8 mouse cellular contexts compared by ENCODE assay signal in the genomic region with DNA sequence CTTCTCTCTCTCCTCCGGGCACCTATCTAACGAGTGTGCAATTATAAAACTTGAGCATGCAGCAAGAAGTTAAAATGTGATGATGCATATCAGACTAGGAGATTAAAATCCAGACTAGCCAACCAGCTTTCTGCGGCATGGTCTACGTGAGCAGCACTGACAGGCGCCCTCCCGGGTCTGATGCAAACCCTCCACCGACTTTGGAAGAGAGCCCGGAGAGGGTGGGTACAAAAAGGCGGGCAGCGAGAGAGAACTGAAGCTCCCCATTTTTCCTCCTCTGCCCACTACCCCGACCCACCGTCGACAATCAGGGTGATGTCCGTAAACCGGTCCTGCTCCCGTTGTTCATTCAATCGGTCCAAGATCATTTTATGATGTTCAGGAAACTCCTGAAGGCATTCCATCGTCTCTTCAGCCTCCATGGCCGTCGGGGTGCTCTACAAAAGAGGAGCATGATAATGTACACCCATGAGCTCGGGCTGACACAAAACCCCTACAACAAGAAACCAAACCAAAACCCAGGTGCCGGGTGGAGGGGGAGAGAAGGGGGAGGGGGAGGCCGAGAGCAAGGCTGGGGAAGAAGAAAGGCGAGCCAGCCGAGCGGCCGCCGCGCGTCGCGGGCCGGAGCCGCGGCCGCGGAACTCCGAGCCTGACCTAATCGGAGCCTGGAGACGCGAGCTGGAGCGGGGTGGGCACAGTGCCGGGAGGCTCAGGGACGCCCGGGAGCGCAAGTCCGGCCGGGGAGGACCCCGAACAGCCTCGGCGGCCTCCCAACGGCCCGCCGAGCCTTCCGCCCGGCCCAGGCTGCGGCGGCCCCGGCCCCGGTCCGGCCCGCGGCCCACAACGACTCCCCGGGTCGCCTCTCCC. TPM values are rescaled to one million over a fixed set of nuclear protein-coding genes. Genes with fewer than 3 reads are reported as not detected.
A peak's percentile ranks its signal among the peaks of the same experiment; 100 is the strongest.
DNase-seq lines count a peak whose midpoint lies in the region; ATAC-seq and TF ChIP-seq lines count a peak whose summit lies in the region.

No protein-coding gene starts in this region.

- ATAC-seq in G1E (ENCODE audit: extremely low read depth, insufficient number of reproducible peaks, low FRiP score, poor library complexity, severe bottlenecking): peak; percentile 70
- ATAC-seq in forebrain, embryonic 15.5 days (replicated peaks): peak; percentile 69

- H3K9ac ChIP-seq in forebrain, embryonic 15.5 days (replicated peaks): peak overlapping the region; percentile 97

- peak; percentile 57 for DNase-seq in G1E (ENCODE audit: low spot score)
- peak; percentile 75 for DNase-seq in cerebellum, adult 11-12 months
- DNase-seq in heart, postnatal 14 days: peak; percentile 51 to 59
- DNase-seq in layer of hippocampus, adult 18-20 months (ENCODE audit: low spot score in 2 of 2): peak; percentile 68 to 75
- DNase-seq in lung, adult 18-20 months: peak; percentile 59 to 61
- DNase-seq in ovary, postnatal 10 days (ENCODE audit: low spot score): peak; percentile 42
- DNase-seq in thymus, postnatal 0 days (ENCODE audit: low spot score): peak; percentile 72

- TF ChIP-seq CTCF in G1E (IDR thresholded peaks at IDR 0.05; ENCODE audit: low read depth, low read length): no peak

- peaks cover 35% of the 10 kb centered on the region for H3K36me3 ChIP-seq in G1E (replicated peaks)
- peaks cover 24% of the 10 kb centered on the region for H3K36me3 ChIP-seq in forebrain, embryonic 15.5 days

- peaks cover 24% of the 10 kb centered on the region for H3K4me1 ChIP-seq in G1E (ENCODE audit: insufficient read depth, low read depth, low read length)
- peaks cover 33% of the 10 kb centered on the region for H3K4me1 ChIP-seq in forebrain, embryonic 15.5 days

- H3K9me3 ChIP-seq in G1E (replicated peaks): no peaks in the 10 kb centered on the region
- no peaks in the 10 kb centered on the region for H3K9me3 ChIP-seq in forebrain, embryonic 15.5 days

- peak overlapping the region; percentile 84 for H3K4me3 ChIP-seq in G1E (ENCODE audit: low read depth, low read length)
- H3K4me3 ChIP-seq in forebrain, embryonic 15.5 days: peak overlapping the region; percentile 94

- intact Hi-C loops in heart, postnatal 14 days (cut with DNase I): loop anchor here (5.0 kb wide), 3 partner anchors 33 to 148 kb away; partner anchors contain the start of gene Nim1k

- H3K27me3 ChIP-seq in G1E (ENCODE audit: insufficient read depth, low read length): no peaks in the 10 kb centered on the region
- H3K27me3 ChIP-seq in forebrain, embryonic 15.5 days: no peaks in the 10 kb centered on the region

- H3K4me2 ChIP-seq in forebrain, embryonic 15.5 days (replicated peaks): peak overlapping the region; percentile 42

- WGBS in forebrain, embryonic 15.5 days: under 1% methylated on average over 56 of the region's 66 CpGs

- peak overlapping the region; percentile 97 for H3K27ac ChIP-seq in forebrain, embryonic 15.5 days (replicated peaks)

RNA-seq across cellular contexts. Expression of gene Zfp131, which starts 0.6 kb away (rescaled TPM):
- total RNA-seq in G1E (2014; fragmentation: Nextera tagmentation): 59.1 and 73.7 TPM in 2 replicates
- 41.2 and 43.7 TPM in 2 replicates for total RNA-seq in G1E (2017)
- 20.0 and 30.6 TPM in 2 replicates for polyA plus RNA-seq in G1E (2012)
- polyA plus RNA-seq in forebrain, embryonic 15.5 days (2015; fragmentation: Nextera tagmentation; extraction: Ambion mirVana): 46.7 and 47.7 TPM in 2 replicates
- 10 to 100 TPM; 22.9 TPM for total RNA-seq in heart, postnatal 14 days (2021)
- 10 to 100 TPM; 42.3 to 42.8 TPM for total RNA-seq in layer of hippocampus, adult 18-20 months (2021)
- polyA plus RNA-seq in thymus, postnatal 0 days (2015; fragmentation: Nextera tagmentation; extraction: Ambion mirVana): 40.9 and 51.2 TPM in 2 replicates

RNA-seq across cellular contexts. Expression of gene Nim1k, which starts 34.4 kb away (rescaled TPM):
- total RNA-seq in G1E (2014; fragmentation: Nextera tagmentation) (0.19 TPM in 1 of 2 replicates, not detected in the other), G1E (2017) (0.11 and 0.12 TPM in 2 replicates)
- 0.01 TPM in 1 of 2 replicates, not detected in the other for polyA plus RNA-seq in G1E (2012)
- polyA plus RNA-seq in forebrain, embryonic 15.5 days (2015; fragmentation: Nextera tagmentation; extraction: Ambion mirVana): 6.8 and 7.3 TPM in 2 replicates
- under 1 TPM; 0.88 to 0.93 TPM for total RNA-seq in heart, postnatal 14 days (2021)
- 10 to 100 TPM; 12.3 to 13.8 TPM for total RNA-seq in layer of hippocampus, adult 18-20 months (2021)
- 9.9 and 10.6 TPM in 2 replicates for polyA plus RNA-seq in thymus, postnatal 0 days (2015; fragmentation: Nextera tagmentation; extraction: Ambion mirVana)

RNA-seq across cellular contexts. Expression of gene AF067063, which starts 39.9 kb away (rescaled TPM):
- total RNA-seq in G1E (2014; fragmentation: Nextera tagmentation): not detected in 2 replicates
- not detected in 2 replicates for total RNA-seq in G1E (2017)
- polyA plus RNA-seq in G1E (2012): not detected in 2 replicates
- not detected in 2 replicates for polyA plus RNA-seq in forebrain, embryonic 15.5 days (2015; fragmentation: Nextera tagmentation; extraction: Ambion mirVana)
- not detected for total RNA-seq in heart, postnatal 14 days (2021)
- not detected for total RNA-seq in layer of hippocampus, adult 18-20 months (2021)
- not detected in 2 replicates for polyA plus RNA-seq in thymus, postnatal 0 days (2015; fragmentation: Nextera tagmentation; extraction: Ambion mirVana)

RNA-seq across cellular contexts. Expression of gene D13Ertd608e, which starts 45.7 kb away (rescaled TPM):
- total RNA-seq in G1E (2014; fragmentation: Nextera tagmentation) (not detected in 2 replicates), G1E (2017) (not detected in 2 replicates)
- polyA plus RNA-seq in G1E (2012): not detected in 2 replicates
- polyA plus RNA-seq in forebrain, embryonic 15.5 days (2015; fragmentation: Nextera tagmentation; extraction: Ambion mirVana): not detected in 2 replicates
- total RNA-seq in heart, postnatal 14 days (2021): not detected
- total RNA-seq in layer of hippocampus, adult 18-20 months (2021): not detected
- not detected in 2 replicates for polyA plus RNA-seq in thymus, postnatal 0 days (2015; fragmentation: Nextera tagmentation; extraction: Ambion mirVana)

Comparison
In these comparisons a context has a peak if more than half of its experiments do, and no peak if none do; other contexts are left out.
1. Peak in every context shown above with its lines: DNase-seq, ATAC-seq, H3K4me3 ChIP-seq and H3K27ac ChIP-seq.
2. RNA of gene Nim1k, which starts 34.4 kb away (total RNA-seq): 12.3 to 13.8 TPM in layer of hippocampus, adult 18-20 months; 0.88 to 0.93 TPM in heart, postnatal 14 days and 0.11 to 0.19 TPM in G1E; every median in the first group is over 4 times any median in the second.